Comparison of ENCODE assay signal across 21 mouse cellular contexts in genomic region chr13:46001356-46001755, GRCm38 (mm10).
"Had no signal": no experiment of that assay in that cellular context is flagged by ENCODE, and none has a peak within 500 bp of the region (broad histone marks: within the 10 kb centered on the region; RNA-seq: fewer than 3 reads in every experiment).

No protein-coding gene starts in this region.

- H3K4me3 ChIP-seq: liver, embryonic 12.5 days; liver, embryonic 15.5 days; lung, embryonic 15.5 days; megakaryocyte, embryonic 14.5 days; midbrain, embryonic 10.5 days; midbrain, embryonic 13.5 days; myocyte; neural tube, embryonic 13.5 days had no signal

- H3K4me2 ChIP-seq: liver, embryonic 12.5 days; liver, embryonic 15.5 days; lung, embryonic 15.5 days; midbrain, embryonic 13.5 days; neural tube, embryonic 13.5 days had no signal

- H3K9ac ChIP-seq: liver, embryonic 12.5 days; liver, embryonic 15.5 days; lung, embryonic 15.5 days; midbrain, embryonic 13.5 days; neural tube, embryonic 13.5 days had no signal

- ATAC-seq: liver, embryonic 12.5 days; midbrain, embryonic 13.5 days; midbrain, embryonic 16.5 days had no signal

- DNase-seq: kidney, adult 9 months; kidney, postnatal 14 days; kidney, postnatal 4 days; layer of hippocampus, adult 9-11 months; liver; lung, adult 18-20 months; lung, postnatal 10 days; lung, postnatal 36 days; thymus, adult 2 months; thymus, postnatal 14 days; thymus, postnatal 4 days had no signal

- H3K9me3 ChIP-seq: liver, embryonic 12.5 days; liver, embryonic 15.5 days; lung, embryonic 15.5 days; midbrain, embryonic 10.5 days; midbrain, embryonic 13.5 days had no signal

- H3K4me1 ChIP-seq: liver, embryonic 12.5 days; liver, embryonic 15.5 days had no signal

- H3K27ac ChIP-seq: liver, embryonic 12.5 days; liver, embryonic 15.5 days; lung, embryonic 15.5 days; midbrain, embryonic 10.5 days; midbrain, embryonic 13.5 days; neural tube, embryonic 13.5 days; stomach, postnatal 0 days had no signal

- H3K27me3 ChIP-seq: liver, embryonic 12.5 days; liver, embryonic 15.5 days; lung, embryonic 15.5 days; midbrain, embryonic 13.5 days; neural tube, embryonic 13.5 days had no signal

- H3K36me3 ChIP-seq: liver, embryonic 12.5 days; liver, embryonic 15.5 days; lung, embryonic 15.5 days; midbrain, embryonic 10.5 days; midbrain, embryonic 13.5 days; neural tube, embryonic 13.5 days had no signal
